8 mouse cellular contexts compared by ENCODE assay signal in genomic region chr10:3973589-3974070, GRCm38 (mm10). TPM values are rescaled to one million over a fixed set of nuclear protein-coding genes. Genes with fewer than 3 reads are reported as not detected.
DNase-seq lines count a peak whose midpoint lies in the region; ATAC-seq and TF ChIP-seq lines count a peak whose summit lies in the region.

No protein-coding gene starts in this region.

- no peak for TF ChIP-seq CTCF in kidney, postnatal 0 days (IDR thresholded peaks at IDR 0.05; ENCODE audit: low read depth)

- peak overlapping the region; percentile 91 for H3K9ac ChIP-seq in heart, embryonic 13.5 days
- peak overlapping the region; percentile 71 for H3K9ac ChIP-seq in kidney, postnatal 0 days (ENCODE audit: low read depth, low read length)
- H3K9ac ChIP-seq in liver, embryonic 13.5 days = peak overlapping the region; percentile 95
- H3K9ac ChIP-seq in stomach, embryonic 14.5 days (replicated peaks; ENCODE audit: low read depth, low read length) = peak overlapping the region; percentile 73

- no peaks in the 10 kb centered on the region for H3K27me3 ChIP-seq in heart, embryonic 13.5 days (replicated peaks)
- H3K27me3 ChIP-seq in kidney, postnatal 0 days (ENCODE audit: insufficient read depth, low read length) = no peaks in the 10 kb centered on the region
- H3K27me3 ChIP-seq in liver, embryonic 13.5 days = no peaks in the 10 kb centered on the region
- no peaks in the 10 kb centered on the region for H3K27me3 ChIP-seq in stomach, embryonic 14.5 days (ENCODE audit: control insufficient read depth, insufficient read depth, low read length)

- no peaks in the 10 kb centered on the region for H3K4me1 ChIP-seq in brown adipose tissue, adult 24 weeks (ENCODE audit: control insufficient read depth, insufficient read depth, insufficient read length, low read length)
- H3K4me1 ChIP-seq in heart, embryonic 13.5 days = peaks cover 41% of the 10 kb centered on the region
- peaks cover 9% of the 10 kb centered on the region for H3K4me1 ChIP-seq in kidney, postnatal 0 days (replicated peaks; ENCODE audit: insufficient read depth, low read length)
- peaks cover 59% of the 10 kb centered on the region for H3K4me1 ChIP-seq in liver, embryonic 13.5 days (replicated peaks)
- H3K4me1 ChIP-seq in stomach, embryonic 14.5 days (ENCODE audit: control insufficient read depth, insufficient read depth, low read length) = peaks cover 21% of the 10 kb centered on the region

- H3K4me2 ChIP-seq in heart, embryonic 13.5 days = peak overlapping the region; percentile 90
- H3K4me2 ChIP-seq in kidney, postnatal 0 days (ENCODE audit: low read length) = peak overlapping the region; percentile 87
- H3K4me2 ChIP-seq in liver, embryonic 13.5 days = peak overlapping the region; percentile 98
- peak overlapping the region; percentile 92 for H3K4me2 ChIP-seq in stomach, embryonic 14.5 days (replicated peaks; ENCODE audit: low read depth, low read length)

- peak; percentile 86 for ATAC-seq in erythroid progenitor cell, adult 5-6 weeks (replicated peaks; ENCODE audit: low FRiP score, poor library complexity, severe bottlenecking)
- peak; percentile 85 for ATAC-seq in heart, embryonic 13.5 days (ENCODE audit: extremely low read depth, insufficient number of reproducible peaks, low FRiP score, low TSS enrichment)
- ATAC-seq in kidney, postnatal 0 days (replicated peaks; ENCODE audit: low FRiP score, low read depth) = peak; percentile 89
- ATAC-seq in liver, embryonic 13.5 days (ENCODE audit: low read depth) = peak; percentile 89
- peak; percentile 93 for ATAC-seq in stomach, embryonic 14.5 days (ENCODE audit: insufficient number of reproducible peaks, insufficient read depth, low FRiP score, low read depth)

- under 1% methylated on average over 38 of the region's 39 CpGs for WGBS in heart, embryonic 13.5 days
- 0% methylated on average over 31 of the region's 39 CpGs for WGBS in kidney, postnatal 0 days
- under 1% methylated on average over 39 of the region's 39 CpGs for WGBS in liver, embryonic 13.5 days (ENCODE audit: insufficient replicate concordance)
- WGBS in stomach, embryonic 14.5 days = under 1% methylated on average over 38 of the region's 39 CpGs

- H3K9me3 ChIP-seq in heart, embryonic 13.5 days = no peaks in the 10 kb centered on the region
- no peaks in the 10 kb centered on the region for H3K9me3 ChIP-seq in kidney, postnatal 0 days (replicated peaks; ENCODE audit: low read length)
- H3K9me3 ChIP-seq in liver, embryonic 13.5 days (replicated peaks) = no peaks in the 10 kb centered on the region
- no peaks in the 10 kb centered on the region for H3K9me3 ChIP-seq in stomach, embryonic 14.5 days (ENCODE audit: control insufficient read depth, low read depth, low read length)

- peak; percentile 92 for DNase-seq in CD4-positive, CD25-positive, alpha-beta regulatory T cell, adult 2 months (ENCODE audit: low read depth, low spot score)
- DNase-seq in kidney, postnatal 0 days (ENCODE audit: low spot score) = peak; percentile 97
- DNase-seq in liver, embryonic 13.5 days = peak; percentile 87
- peak; percentile 87 for DNase-seq in natural killer cell, adult 2 months (ENCODE audit: low spot score in 2 of 2)

- H3K27ac ChIP-seq in brown adipose tissue, adult 24 weeks (replicated peaks; ENCODE audit: low read depth, low read length) = peak overlapping the region; percentile 30
- H3K27ac ChIP-seq in heart, embryonic 13.5 days (replicated peaks) = peak overlapping the region; percentile 96
- peak overlapping the region; percentile 93 for H3K27ac ChIP-seq in kidney, postnatal 0 days
- peak overlapping the region; percentile 94 for H3K27ac ChIP-seq in liver, embryonic 13.5 days
- H3K27ac ChIP-seq in stomach, embryonic 14.5 days (ENCODE audit: low read length) = peak overlapping the region; percentile 94

- peak overlapping the region; percentile 73 for H3K4me3 ChIP-seq in brown adipose tissue, adult 24 weeks (ENCODE audit: insufficient read depth, low read depth, low read length)
- peak overlapping the region; percentile 80 for H3K4me3 ChIP-seq in heart, embryonic 13.5 days
- peak overlapping the region; percentile 55 for H3K4me3 ChIP-seq in kidney, postnatal 0 days (replicated peaks; ENCODE audit: low read depth, low read length)
- peak overlapping the region; percentile 87 for H3K4me3 ChIP-seq in liver, embryonic 13.5 days (replicated peaks)
- peak overlapping the region; percentile 82 for H3K4me3 ChIP-seq in stomach, embryonic 14.5 days (ENCODE audit: low read depth, low read length)

- H3K36me3 ChIP-seq in heart, embryonic 13.5 days = peaks cover 2% of the 10 kb centered on the region
- H3K36me3 ChIP-seq in kidney, postnatal 0 days (ENCODE audit: insufficient read depth, low read length) = no peaks in the 10 kb centered on the region
- H3K36me3 ChIP-seq in liver, embryonic 13.5 days = peaks cover 21% of the 10 kb centered on the region
- no peaks in the 10 kb centered on the region for H3K36me3 ChIP-seq in stomach, embryonic 14.5 days (ENCODE audit: control insufficient read depth, insufficient read depth, low read length)

RNA-seq across cellular contexts. Expression of gene Mthfd1l, which starts 0.7 kb away (rescaled TPM):
- polyA plus RNA-seq in brown adipose tissue, adult 24 weeks (2012; ENCODE audit: insufficient read depth, insufficient read length, missing spikeins) = 0.58 TPM in 1 of 2 replicates, not detected in the other
- 9.6 and 14.8 TPM in 2 replicates for total RNA-seq in erythroid progenitor cell, adult 5-6 weeks (2015; ENCODE audit: low replicate concordance)
- total RNA-seq in erythroid progenitor cell, adult 5-6 weeks (2017; ENCODE audit: low replicate concordance) = 40.4 and 55.7 TPM in 2 replicates
- polyA plus RNA-seq in heart, embryonic 13.5 days (2015; fragmentation: Nextera tagmentation; extraction: Ambion mirVana) = 12.2 and 13.0 TPM in 2 replicates
- 9.1 and 10.7 TPM in 2 replicates for polyA plus RNA-seq in kidney, postnatal 0 days (2015; fragmentation: Nextera tagmentation; extraction: Ambion mirVana)
- polyA plus RNA-seq in liver, embryonic 13.5 days (2015; fragmentation: Nextera tagmentation; extraction: Ambion mirVana) = 26.0 and 31.2 TPM in 2 replicates
- polyA plus RNA-seq in stomach, embryonic 14.5 days (2014; fragmentation: Nextera tagmentation; extraction: Ambion mirVana) = 14.6 and 16.3 TPM in 2 replicates

Comparison
In these comparisons a context has a peak if more than half of its experiments do, and no peak if none do; other contexts are left out.
1. Peak in every context shown above with its lines: DNase-seq, ATAC-seq, H3K4me3 ChIP-seq and H3K27ac ChIP-seq.
2. H3K27ac ChIP-seq: peak in every context shown above with its lines; median percentile 96 in heart, embryonic 13.5 days; 94 in liver, embryonic 13.5 days; 94 in stomach, embryonic 14.5 days; 93 in kidney, postnatal 0 days; 30 in brown adipose tissue, adult 24 weeks.